Mouse (Mus musculus): ENCODE results near the gene Scarf1.

Gene Scarf1

GRCm38 (mm10) chr11:75568115-75568511 lies 54.8 kb downstream of the Scarf1 start:
- H3K4me1 ChIP-seq (replicated peaks; ENCODE audit: low read depth, low read length), result peaks cover 21% of the 10 kb centered on the region
- TF ChIP-seq NANOG (IDR thresholded peaks at IDR 0.05; ENCODE audit: borderline replicate concordance, low read length) (no peak), CTCF (conservative IDR thresholded peaks at IDR 0.05; ENCODE audit: low read length) (no peak), POU5F1 (IDR thresholded peaks at IDR 0.05; ENCODE audit: borderline replicate concordance, low read length) (no peak)
- H3K27me3 ChIP-seq (ENCODE audit: insufficient read depth, low read length), result no peaks in the 10 kb centered on the region
- peaks cover 66% of the 10 kb centered on the region for H3K36me3 ChIP-seq (ENCODE audit: insufficient read depth, low read length)
- no peaks in the 10 kb centered on the region for H3K9me3 ChIP-seq (ENCODE audit: low read length)
- no peak overlapping the region for H3K4me3 ChIP-seq (replicated peaks; ENCODE audit: low read length)

GRCm38 (mm10) chr11:75568962-75569361 lies 55.6 kb downstream of the Scarf1 start:
- Histone ChIP-seq H3K27me3 (ENCODE audit: insufficient read depth, low read length) (no peaks in the 10 kb centered on the region), H3K36me3 (ENCODE audit: insufficient read depth, low read length) (peaks cover 58% of the 10 kb centered on the region), H3K4me1 (replicated peaks; ENCODE audit: low read depth, low read length) (peaks cover 26% of the 10 kb centered on the region), H3K4me3 (replicated peaks; ENCODE audit: low read length) (no peak overlapping the region), H3K9me3 (ENCODE audit: low read length) (no peaks in the 10 kb centered on the region)
- no peak for TF ChIP-seq CTCF (conservative IDR thresholded peaks at IDR 0.05; ENCODE audit: low read length)
- TF ChIP-seq NANOG (IDR thresholded peaks at IDR 0.05; ENCODE audit: borderline replicate concordance, low read length), result no peak
- no peak for TF ChIP-seq POU5F1 (IDR thresholded peaks at IDR 0.05; ENCODE audit: borderline replicate concordance, low read length)

- no peaks in the 10 kb centered on the region for H3K9me3 ChIP-seq (ENCODE audit: low read length)
- H3K4me3 ChIP-seq (replicated peaks; ENCODE audit: low read length), result no peak overlapping the region
- peaks cover 45% of the 10 kb centered on the region for H3K36me3 ChIP-seq (ENCODE audit: insufficient read depth, low read length)
- TF ChIP-seq POU5F1 (IDR thresholded peaks at IDR 0.05; ENCODE audit: borderline replicate concordance, low read length) (no peak), CTCF (conservative IDR thresholded peaks at IDR 0.05; ENCODE audit: low read length) (no peak), NANOG (IDR thresholded peaks at IDR 0.05; ENCODE audit: borderline replicate concordance, low read length) (no peak)
- no peaks in the 10 kb centered on the region for H3K27me3 ChIP-seq (ENCODE audit: insufficient read depth, low read length)
- peaks cover 26% of the 10 kb centered on the region for H3K4me1 ChIP-seq (replicated peaks; ENCODE audit: low read depth, low read length)
These were observed 57.2 kb downstream of the Scarf1 start for GRCm38 (mm10) chr11:75570375-75571125.

- H3K27me3 ChIP-seq (ENCODE audit: insufficient read depth, low read length), result no peaks in the 10 kb centered on the region
- TF ChIP-seq CTCF (conservative IDR thresholded peaks at IDR 0.05; ENCODE audit: low read length) (no peak), POU5F1 (IDR thresholded peaks at IDR 0.05; ENCODE audit: borderline replicate concordance, low read length) (no peak), NANOG (IDR thresholded peaks at IDR 0.05; ENCODE audit: borderline replicate concordance, low read length) (no peak)
These were observed 58.0 kb downstream of the Scarf1 start for GRCm38 (mm10) chr11:75571126-75571990.

GRCm38 (mm10) chr11:75572301-75572791 lies 59.0 kb downstream of the Scarf1 start:
- Histone ChIP-seq H3K4me3 (replicated peaks; ENCODE audit: low read length) (peak overlapping the region; percentile 41; the same call in 1 of the 2 replicates), H3K4me1 (replicated peaks; ENCODE audit: low read depth, low read length) (peaks cover 26% of the 10 kb centered on the region), H3K27me3 (ENCODE audit: insufficient read depth, low read length) (no peaks in the 10 kb centered on the region), H3K36me3 (ENCODE audit: insufficient read depth, low read length) (peaks cover 28% of the 10 kb centered on the region), H3K9me3 (ENCODE audit: low read length) (no peaks in the 10 kb centered on the region)
- no peak for TF ChIP-seq POU5F1 (IDR thresholded peaks at IDR 0.05; ENCODE audit: borderline replicate concordance, low read length)
- no peak for TF ChIP-seq CTCF (conservative IDR thresholded peaks at IDR 0.05; ENCODE audit: low read length)
- no peak for TF ChIP-seq NANOG (IDR thresholded peaks at IDR 0.05; ENCODE audit: borderline replicate concordance, low read length)

More at GRCm38 (mm10) chr11:75571126-75571990, 58.0 kb downstream of the Scarf1 start:
- Histone ChIP-seq H3K9me3 (ENCODE audit: low read length) (no peaks in the 10 kb centered on the region), H3K4me1 (replicated peaks; ENCODE audit: low read depth, low read length) (peaks cover 26% of the 10 kb centered on the region), H3K36me3 (ENCODE audit: insufficient read depth, low read length) (peaks cover 38% of the 10 kb centered on the region), H3K4me3 (replicated peaks; ENCODE audit: low read length) (peak overlapping the region; percentile 37; the same call in 1 of the 2 replicates)

- TF ChIP-seq POU5F1 (IDR thresholded peaks at IDR 0.05; ENCODE audit: borderline replicate concordance, low read length) (no peak), CTCF (conservative IDR thresholded peaks at IDR 0.05; ENCODE audit: low read length) (peak; percentile 75)
These were observed 59.7 kb downstream of the Scarf1 start for GRCm38 (mm10) chr11:75572854-75573650.

GRCm38 (mm10) chr11:75574378-75575123 lies 61.2 kb downstream of the Scarf1 start:
- no peak for TF ChIP-seq NANOG (IDR thresholded peaks at IDR 0.05; ENCODE audit: borderline replicate concordance, low read length)
- TF ChIP-seq CTCF (conservative IDR thresholded peaks at IDR 0.05; ENCODE audit: low read length), result no peak
- TF ChIP-seq POU5F1 (IDR thresholded peaks at IDR 0.05; ENCODE audit: borderline replicate concordance, low read length), result no peak
- Histone ChIP-seq H3K9me3 (ENCODE audit: low read length) (no peaks in the 10 kb centered on the region), H3K36me3 (ENCODE audit: insufficient read depth, low read length) (peaks cover 8% of the 10 kb centered on the region), H3K27me3 (ENCODE audit: insufficient read depth, low read length) (no peaks in the 10 kb centered on the region), H3K4me3 (replicated peaks; ENCODE audit: low read length) (no peak overlapping the region), H3K4me1 (replicated peaks; ENCODE audit: low read depth, low read length) (peaks cover 26% of the 10 kb centered on the region)

More at GRCm38 (mm10) chr11:75572854-75573650, 59.7 kb downstream of the Scarf1 start:
- Histone ChIP-seq H3K4me1 (replicated peaks; ENCODE audit: low read depth, low read length) (peaks cover 26% of the 10 kb centered on the region), H3K36me3 (ENCODE audit: insufficient read depth, low read length) (peaks cover 23% of the 10 kb centered on the region), H3K27me3 (ENCODE audit: insufficient read depth, low read length) (no peaks in the 10 kb centered on the region), H3K4me3 (replicated peaks; ENCODE audit: low read length) (peak overlapping the region; percentile 41; the same call in 1 of the 2 replicates), H3K9me3 (ENCODE audit: low read length) (no peaks in the 10 kb centered on the region)

Measured in E14TG2a.4 (cell line).